Mouse (Mus musculus) lung, postnatal 0 days (tissue): Measurements from ENCODE around the gene Ttc16. TPM values are rescaled to one million over a fixed set of nuclear protein-coding genes. Genes with fewer than 3 reads are reported as not detected.

Experiments used
- ATAC-seq: fragments of 200-750 bp; cut with Nextera tagmentation; 2 replicates; pipeline ENCODE4 v1.8.0; 2017; ENCODE audit warnings: moderate library complexity
- DNase-seq: peaks from one replicate; pipeline ENCODE4 v3.0.0-alpha.2; 2016; ENCODE audit warnings: low spot score
- H3K27ac ChIP-seq: fragments of 300-500 bp; sonication (generic); 2 replicates; pipeline ENCODE4 v1.5.1; 2014; ENCODE audit warnings: antibody characterized with exemption, mild to moderate bottlenecking, low read length, mixed read lengths
- H3K27me3 ChIP-seq: fragments of 300-500 bp; sonication (generic); replicated peaks from 2 replicates; pipeline ENCODE4 v1.6.1; 2014; ENCODE audit warnings: low read length, mixed read lengths; ENCODE audit not compliant: insufficient read depth
- H3K36me3 ChIP-seq: fragments of 300-500 bp; sonication (generic); 2 replicates; pipeline ENCODE4 v1.6.1; 2014; ENCODE audit warnings: low read length, mixed read lengths; ENCODE audit not compliant: insufficient read depth
- H3K4me1 ChIP-seq: fragments of 300-500 bp; sonication (generic); 2 replicates; pipeline ENCODE4 v1.6.1; 2014; ENCODE audit warnings: antibody characterized with exemption, low read depth, low read length, mixed read lengths; ENCODE audit not compliant: insufficient read depth
- H3K4me2 ChIP-seq: fragments of 300-500 bp; sonication (generic); replicated peaks from 2 replicates; pipeline ENCODE4 v1.6.1; 2014; ENCODE audit warnings: low read depth, mild to moderate bottlenecking, low read length, moderate library complexity, mixed read lengths
- H3K4me3 ChIP-seq: fragments of 300-500 bp; sonication (generic); 2 replicates; pipeline ENCODE4 v1.5.1; 2014; ENCODE audit warnings: low read depth, low read length
- H3K9ac ChIP-seq: fragments of 300-500 bp; sonication (generic); replicated peaks from 2 replicates; pipeline ENCODE4 v1.6.1; 2014; ENCODE audit warnings: low read depth, mild to moderate bottlenecking
- H3K9me3 ChIP-seq: fragments of 300-500 bp; sonication (generic); 2 replicates; pipeline ENCODE4 v1.6.1; 2016; ENCODE audit warnings: low read length, mixed read lengths
- CTCF ChIP-seq: IDR thresholded peaks from 2 replicates; pipeline ENCODE4 v1.5.1; 2016; ENCODE audit warnings: antibody characterized with exemption, mild to moderate bottlenecking
- EP300 ChIP-seq: IDR thresholded peaks from 2 replicates; pipeline ENCODE4 v1.6.1; 2016; ENCODE audit warnings: antibody characterized with exemption, mild to moderate bottlenecking, control low read depth
- WGBS: fragments of 180-500 bp; shearing (Covaris S2); extraction: QIAGEN DNeasy Blood & Tissue Kit; methylation state at CpG from one replicate; pipeline ENCODE4 v1.1.7; 2014; 5-methylcytosine and 5-hydroxymethylcytosine counted together
- polyA plus RNA-seq: library from polyadenylated mRNA; unstranded; fragments of >200 nt; fragmentation: Nextera tagmentation; extraction: Ambion mirVana; gene quantifications from 2 replicates; pipeline ENCODE4 v1.2.1, GENCODE M21; 2015

The Ttc16 gene
- polyA plus RNA-seq, 1 experiment from 2014 or later: 1.8 TPM

DNA sequence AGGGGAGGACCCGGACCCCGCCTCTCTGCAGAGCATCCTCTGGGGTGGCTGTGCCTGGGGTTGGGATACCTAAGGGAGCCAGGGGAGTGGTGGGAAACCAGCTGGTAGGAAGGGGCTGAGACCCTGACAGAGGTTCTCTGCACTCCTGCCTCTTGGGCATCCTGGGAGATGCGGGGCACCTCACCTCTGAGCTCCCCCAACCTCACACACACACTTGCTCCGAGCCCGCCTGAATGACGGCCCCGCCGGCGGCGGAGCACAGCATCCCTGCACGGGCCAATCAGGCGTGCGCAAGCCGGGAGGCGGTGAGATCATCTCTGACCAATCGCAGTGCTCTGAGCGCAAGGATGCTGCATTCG, 33.3 kb downstream of the Ttc16 start:
- H3K9ac ChIP-seq: no peak overlapping the region
- no peaks in the 10 kb centered on the region for H3K27me3 ChIP-seq
- no peak for TF ChIP-seq CTCF
- no peak for TF ChIP-seq EP300

DNA sequence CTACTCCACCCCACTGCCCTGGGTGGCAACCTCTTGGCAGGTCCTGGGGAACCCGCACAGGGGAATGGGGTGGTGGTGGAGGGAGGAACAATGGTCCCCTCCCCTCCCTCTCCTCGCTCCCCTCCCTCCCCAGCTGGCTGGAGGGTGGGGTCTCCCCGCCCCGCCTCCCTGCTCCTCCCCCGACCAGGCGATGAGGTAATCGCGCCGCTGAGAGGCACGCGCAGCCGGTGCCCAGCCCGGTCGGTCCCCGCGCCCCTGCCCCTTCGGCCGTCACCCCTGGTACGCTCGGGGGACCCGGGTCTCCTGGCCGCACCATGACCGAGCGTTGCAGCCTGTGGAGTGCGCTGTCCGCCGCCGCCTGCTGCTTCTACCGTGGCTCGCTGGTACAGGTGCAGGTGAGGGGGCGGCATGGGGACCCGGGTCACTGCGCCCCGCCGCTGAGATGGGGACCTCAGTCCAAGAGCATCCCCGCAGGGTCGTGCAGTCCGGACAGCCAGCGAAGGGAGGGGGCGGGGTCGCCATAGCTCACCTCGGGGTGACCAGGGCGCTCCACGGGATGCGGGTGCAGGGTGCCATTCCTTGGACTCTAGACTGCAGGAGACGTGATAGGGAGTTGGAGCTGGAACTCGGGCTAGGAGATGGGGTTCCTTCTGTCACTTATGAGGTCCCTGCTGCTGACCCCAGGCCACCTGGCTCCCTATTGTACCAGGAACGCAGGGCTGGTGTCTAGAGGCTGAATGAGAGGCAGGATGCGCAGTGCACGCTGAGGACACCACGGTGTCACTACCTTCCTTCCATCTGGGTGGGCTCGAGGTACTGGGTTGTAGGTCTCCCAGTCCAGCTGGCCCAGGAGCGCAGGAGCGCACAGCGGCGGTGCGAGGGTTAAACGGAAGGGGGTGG, 33.9 kb downstream of the Ttc16 start:
- TF ChIP-seq EP300 (no peak), CTCF (no peak)
- H3K9me3 ChIP-seq: no peaks in the 10 kb centered on the region
- DNase-seq: peak; percentile 62
- peaks cover 9% of the 10 kb centered on the region; the same call in 1 of the 2 replicates for H3K4me1 ChIP-seq
- no peak overlapping the region for H3K9ac ChIP-seq
- H3K27me3 ChIP-seq: no peaks in the 10 kb centered on the region
- WGBS: 18% methylated on average over 46 of the region's 58 CpGs
- H3K4me3 ChIP-seq: peak overlapping the region; percentile 26
- H3K4me2 ChIP-seq: peak overlapping the region; percentile 61
- peak overlapping the region; percentile 1; the same call in 1 of the 2 replicates for H3K27ac ChIP-seq
- no peaks in the 10 kb centered on the region for H3K36me3 ChIP-seq
- peak; percentile 70 for ATAC-seq

More for the DNA sequence above, 33.3 kb downstream of the Ttc16 start:
- no peaks in the 10 kb centered on the region for H3K36me3 ChIP-seq
- ATAC-seq (peak; percentile 3; the same call in 1 of the 2 replicates), DNase-seq (no peak)
- H3K9me3 ChIP-seq: no peaks in the 10 kb centered on the region
- no peak overlapping the region for H3K4me2 ChIP-seq
- no peak overlapping the region for H3K4me3 ChIP-seq
- H3K4me1 ChIP-seq: peaks cover 9% of the 10 kb centered on the region; the same call in 1 of the 2 replicates
- WGBS: 28% methylated on average over 16 of the region's 18 CpGs
- no peak overlapping the region for H3K27ac ChIP-seq

- ATAC-seq (peak; percentile 0; the same call in 1 of the 2 replicates), DNase-seq (no peak)
- H3K36me3 ChIP-seq: no peaks in the 10 kb centered on the region
- no peaks in the 10 kb centered on the region for H3K9me3 ChIP-seq
- peak within 1 kb of the TSS; percentile 1; the same call in 1 of the 2 replicates for H3K27ac ChIP-seq
- peak within 1 kb of the TSS; percentile 26 for H3K4me3 ChIP-seq
- 18% methylated on average over 11 of the region's 11 CpGs for WGBS
- TF ChIP-seq EP300 (no peak), CTCF (no peak)
- H3K9ac ChIP-seq: no peak within 1 kb of the TSS
- no peaks in the 10 kb centered on the region for H3K27me3 ChIP-seq
- H3K4me2 ChIP-seq: peak within 1 kb of the TSS; percentile 61
- peaks cover 9% of the 10 kb centered on the region; the same call in 1 of the 2 replicates for H3K4me1 ChIP-seq
Observed at GRCm38 (mm10) chr2:32740916-32741272, 34.5 kb downstream of the Ttc16 start, which contains the start of gene 6330409D20Rik. 6330409D20Rik (minus strand) TSS chr2:32741016.

- ATAC-seq (no peak), DNase-seq (no peak)
- Histone ChIP-seq H3K9me3 (no peaks in the 10 kb centered on the region), H3K9ac (no peak overlapping the region), H3K4me1 (peaks cover 9% of the 10 kb centered on the region; the same call in 1 of the 2 replicates), H3K36me3 (no peaks in the 10 kb centered on the region), H3K4me3 (no peak overlapping the region), H3K4me2 (no peak overlapping the region), H3K27me3 (no peaks in the 10 kb centered on the region), H3K27ac (no peak overlapping the region)
- TF ChIP-seq CTCF (no peak), EP300 (no peak)
- WGBS: 53% methylated on average over 4 of the region's 4 CpGs
Observed at GRCm38 (mm10) chr2:32739311-32739710, 36.1 kb downstream of the Ttc16 start.

- Histone ChIP-seq H3K4me1 (peaks cover 13% of the 10 kb centered on the region; the same call in 1 of the 2 replicates), H3K4me3 (no peak overlapping the region), H3K9ac (no peak overlapping the region), H3K27me3 (no peaks in the 10 kb centered on the region), H3K36me3 (no peaks in the 10 kb centered on the region), H3K4me2 (no peak overlapping the region), H3K27ac (peak overlapping the region; percentile 51; the same call in 1 of the 2 replicates), H3K9me3 (no peaks in the 10 kb centered on the region)
- TF ChIP-seq EP300 (no peak), CTCF (peak; percentile 12; the same call in 1 of the 2 replicates)
- no peak for DNase-seq
- ATAC-seq: no peak
- 32% methylated on average over 6 of the region's 6 CpGs for WGBS
Observed at GRCm38 (mm10) chr2:32737008-32737407, 38.4 kb downstream of the Ttc16 start.

GRCm38 (mm10) chr2:32736306-32736829, 39.1 kb downstream of the Ttc16 start:
- 42% methylated on average over 3 of the region's 3 CpGs for WGBS

More at GRCm38 (mm10) chr2:32736306-32736829, 39.1 kb downstream of the Ttc16 start:
- peaks cover 10% of the 10 kb centered on the region; the same call in 1 of the 2 replicates for H3K4me1 ChIP-seq
- DNase-seq (no peak), ATAC-seq (no peak)
- no peaks in the 10 kb centered on the region for H3K27me3 ChIP-seq
- no peaks in the 10 kb centered on the region for H3K9me3 ChIP-seq
- no peak overlapping the region for H3K4me3 ChIP-seq
- H3K36me3 ChIP-seq: no peaks in the 10 kb centered on the region
- no peak overlapping the region; the same call in 1 of the 2 replicates for H3K4me2 ChIP-seq
- TF ChIP-seq CTCF: no peak
- TF ChIP-seq EP300: no peak
- H3K27ac ChIP-seq: peak overlapping the region; percentile 51; the same call in 1 of the 2 replicates
- no peak overlapping the region for H3K9ac ChIP-seq
